Mouse (Mus musculus) liver, embryonic 15.5 days (tissue): ENCODE results near the gene Serpina12. TPM values are rescaled to one million over a fixed set of nuclear protein-coding genes. Genes with fewer than 3 reads are reported as not detected.

Experiments used
- ATAC-seq: fragments of 200-750 bp; cut with Nextera tagmentation; 2 replicates; pipeline ENCODE4 v1.8.0; 2017; ENCODE audit warnings: moderate number of reproducible peaks, mild to moderate bottlenecking, moderate library complexity; ENCODE audit not compliant: insufficient read depth
- H3K27ac ChIP-seq: fragments of 300-500 bp; sonication (generic); replicated peaks from 2 replicates; pipeline ENCODE4 v1.5.1; 2015; ENCODE audit warnings: mild to moderate bottlenecking, inconsistent platforms
- H3K27me3 ChIP-seq: fragments of 300-500 bp; sonication (generic); 2 replicates; pipeline ENCODE4 v1.6.1; 2015; ENCODE audit warnings: mild to moderate bottlenecking, inconsistent platforms
- H3K36me3 ChIP-seq: fragments of 300-500 bp; sonication (generic); replicated peaks from 2 replicates; pipeline ENCODE4 v1.6.1; 2015; ENCODE audit warnings: moderate library complexity, mild to moderate bottlenecking, inconsistent platforms
- H3K4me1 ChIP-seq: fragments of 300-500 bp; sonication (generic); replicated peaks from 2 replicates; pipeline ENCODE4 v1.6.1; 2015; ENCODE audit warnings: inconsistent platforms
- H3K4me2 ChIP-seq: fragments of 300-500 bp; sonication (generic); 2 replicates; pipeline ENCODE4 v1.6.1; 2015; ENCODE audit warnings: moderate library complexity, mild to moderate bottlenecking, inconsistent platforms
- H3K4me3 ChIP-seq: fragments of 300-500 bp; sonication (generic); replicated peaks from 2 replicates; pipeline ENCODE4 v1.5.1; 2015; ENCODE audit warnings: mild to moderate bottlenecking, inconsistent platforms
- H3K9ac ChIP-seq: fragments of 300-500 bp; sonication (generic); 2 replicates; pipeline ENCODE4 v1.6.1; 2015; ENCODE audit warnings: moderate library complexity, mild to moderate bottlenecking, inconsistent platforms
- H3K9me3 ChIP-seq: fragments of 300-500 bp; sonication (generic); replicated peaks from 2 replicates; pipeline ENCODE4 v1.6.1; 2016; ENCODE audit warnings: inconsistent platforms
- WGBS: fragments of 180-500 bp; shearing (Covaris S2); methylation state at CpG from one replicate; pipeline ENCODE4 v1.1.7; 2015; ENCODE audit warnings: mixed read lengths; ENCODE audit not compliant: insufficient replicate concordance; 5-methylcytosine and 5-hydroxymethylcytosine counted together
- polyA plus RNA-seq: library from polyadenylated mRNA; unstranded; fragments of >200 nt; fragmentation: Nextera tagmentation; extraction: Ambion mirVana; gene quantifications from 2 replicates; pipeline ENCODE4 v1.2.1, GENCODE M21; 2015

The Serpina12 gene
- polyA plus RNA-seq, 1 experiment from 2014 or later = 0.08 TPM

GRCm38 (mm10) chr12:104004689-104005088 lies 39.6 kb downstream of the Serpina12 start:
- no peaks in the 10 kb centered on the region for H3K36me3 ChIP-seq
- H3K27me3 ChIP-seq = no peaks in the 10 kb centered on the region
- H3K4me1 ChIP-seq = no peaks in the 10 kb centered on the region; the same call in 1 of the 2 replicates
- ATAC-seq = no peak
- WGBS = 55% methylated on average over 5 of the region's 5 CpGs
- H3K27ac ChIP-seq = no peak overlapping the region
- no peak overlapping the region for H3K9ac ChIP-seq
- no peaks in the 10 kb centered on the region for H3K9me3 ChIP-seq
- no peak overlapping the region for H3K4me3 ChIP-seq
- H3K4me2 ChIP-seq = no peak overlapping the region

- no peak overlapping the region for H3K4me3 ChIP-seq
- no peak overlapping the region for H3K27ac ChIP-seq
- H3K9me3 ChIP-seq = no peaks in the 10 kb centered on the region
- no peaks in the 10 kb centered on the region for H3K27me3 ChIP-seq
- no peaks in the 10 kb centered on the region; the same call in 1 of the 2 replicates for H3K4me1 ChIP-seq
- no peak overlapping the region for H3K9ac ChIP-seq
- no peak overlapping the region for H3K4me2 ChIP-seq
- no peaks in the 10 kb centered on the region for H3K36me3 ChIP-seq
- ATAC-seq = no peak
- WGBS = 23% methylated on average over 4 of the region's 4 CpGs
Measured at GRCm38 (mm10) chr12:104003238-104003612, 41.0 kb downstream of the Serpina12 start.

- no peak overlapping the region for H3K4me2 ChIP-seq
- no peaks in the 10 kb centered on the region for H3K27me3 ChIP-seq
- 52% methylated on average over 10 of the region's 10 CpGs for WGBS
Measured at GRCm38 (mm10) chr12:104002569-104003237, 41.5 kb downstream of the Serpina12 start.

GRCm38 (mm10) chr12:104000594-104000993 lies 43.6 kb downstream of the Serpina12 start:
- Histone ChIP-seq H3K4me1 (no peaks in the 10 kb centered on the region; the same call in 1 of the 2 replicates), H3K4me3 (no peak overlapping the region), H3K27me3 (no peaks in the 10 kb centered on the region), H3K9me3 (no peaks in the 10 kb centered on the region), H3K9ac (no peak overlapping the region), H3K36me3 (no peaks in the 10 kb centered on the region), H3K27ac (no peak overlapping the region), H3K4me2 (no peak overlapping the region)
- WGBS = 63% methylated on average over 3 of the region's 3 CpGs
- ATAC-seq = no peak

More at GRCm38 (mm10) chr12:104002569-104003237, 41.5 kb downstream of the Serpina12 start:
- Histone ChIP-seq H3K9ac (no peak overlapping the region), H3K27ac (no peak overlapping the region), H3K36me3 (no peaks in the 10 kb centered on the region), H3K4me1 (no peaks in the 10 kb centered on the region; the same call in 1 of the 2 replicates), H3K9me3 (no peaks in the 10 kb centered on the region), H3K4me3 (no peak overlapping the region)
- no peak for ATAC-seq

GRCm38 (mm10) chr12:103999611-104000010 lies 44.6 kb downstream of the Serpina12 start:
- Histone ChIP-seq H3K4me2 (no peak overlapping the region), H3K4me1 (no peaks in the 10 kb centered on the region; the same call in 1 of the 2 replicates), H3K27me3 (no peaks in the 10 kb centered on the region), H3K27ac (no peak overlapping the region), H3K9me3 (no peaks in the 10 kb centered on the region), H3K9ac (no peak overlapping the region), H3K36me3 (no peaks in the 10 kb centered on the region), H3K4me3 (no peak overlapping the region)
- no peak for ATAC-seq
- WGBS = 71% methylated on average over 8 of the region's 8 CpGs

- no peaks in the 10 kb centered on the region for H3K27me3 ChIP-seq
- H3K9me3 ChIP-seq = no peaks in the 10 kb centered on the region
- H3K36me3 ChIP-seq = no peaks in the 10 kb centered on the region
- ATAC-seq = no peak
- no peak overlapping the region for H3K4me2 ChIP-seq
- no peak overlapping the region for H3K27ac ChIP-seq
- no peak overlapping the region for H3K4me3 ChIP-seq
- 58% methylated on average over 2 of the region's 2 CpGs for WGBS
- H3K4me1 ChIP-seq = no peaks in the 10 kb centered on the region
- H3K9ac ChIP-seq = no peak overlapping the region
Measured at GRCm38 (mm10) chr12:103996513-103996912, 47.7 kb downstream of the Serpina12 start.

GRCm38 (mm10) chr12:103995292-103996072 lies 48.8 kb downstream of the Serpina12 start:
- no peak overlapping the region for H3K27ac ChIP-seq
- WGBS = 32% methylated on average over 5 of the region's 5 CpGs
- H3K9ac ChIP-seq = no peak overlapping the region
- ATAC-seq = no peak
- H3K9me3 ChIP-seq = no peaks in the 10 kb centered on the region
- no peaks in the 10 kb centered on the region for H3K36me3 ChIP-seq
- H3K27me3 ChIP-seq = no peaks in the 10 kb centered on the region
- H3K4me3 ChIP-seq = no peak overlapping the region
- no peak overlapping the region for H3K4me2 ChIP-seq
- no peaks in the 10 kb centered on the region for H3K4me1 ChIP-seq

GRCm38 (mm10) chr12:103992945-103993344 lies 51.3 kb downstream of the Serpina12 start:
- no peaks in the 10 kb centered on the region for H3K9me3 ChIP-seq
- H3K4me2 ChIP-seq = no peak overlapping the region
- no peak overlapping the region for H3K9ac ChIP-seq
- H3K4me1 ChIP-seq = no peaks in the 10 kb centered on the region; the same call in 1 of the 2 replicates
- 40% methylated on average over 7 of the region's 7 CpGs for WGBS
- no peak for ATAC-seq
- H3K36me3 ChIP-seq = no peaks in the 10 kb centered on the region
- no peak overlapping the region for H3K27ac ChIP-seq
- no peak overlapping the region for H3K4me3 ChIP-seq
- no peaks in the 10 kb centered on the region for H3K27me3 ChIP-seq

GRCm38 (mm10) chr12:103989857-103990256 lies 54.4 kb downstream of the Serpina12 start, which contains the start of gene Serpina11:
Gene Serpina11 (minus strand): TSS chr12:103989957.
- H3K36me3 ChIP-seq = no peaks in the 10 kb centered on the region
- H3K4me3 ChIP-seq = no peak within 1 kb of the TSS
- H3K4me2 ChIP-seq = no peak within 1 kb of the TSS; the same call in 1 of the 2 replicates
- peak within 1 kb of the TSS; percentile 73 for H3K27ac ChIP-seq
- no peaks in the 10 kb centered on the region; the same call in 1 of the 2 replicates for H3K4me1 ChIP-seq
- H3K9ac ChIP-seq = no peak within 1 kb of the TSS
- no peaks in the 10 kb centered on the region for H3K27me3 ChIP-seq
- no peaks in the 10 kb centered on the region for H3K9me3 ChIP-seq
- WGBS = 59% methylated on average over 6 of the region's 6 CpGs
- no peak for ATAC-seq

- peak overlapping the region; percentile 67 for H3K27ac ChIP-seq
- H3K9ac ChIP-seq = no peak overlapping the region
- no peak overlapping the region for H3K4me3 ChIP-seq
- H3K36me3 ChIP-seq = no peaks in the 10 kb centered on the region
- ATAC-seq = no peak
- H3K9me3 ChIP-seq = no peaks in the 10 kb centered on the region
- WGBS = 40% methylated on average over 2 of the region's 2 CpGs
- H3K27me3 ChIP-seq = no peaks in the 10 kb centered on the region
- no peak overlapping the region; the same call in 1 of the 2 replicates for H3K4me2 ChIP-seq
- H3K4me1 ChIP-seq = no peaks in the 10 kb centered on the region; the same call in 1 of the 2 replicates
Measured at GRCm38 (mm10) chr12:103989514-103989767, 54.8 kb downstream of the Serpina12 start.

- no peaks in the 10 kb centered on the region; the same call in 1 of the 2 replicates for H3K4me1 ChIP-seq
- ATAC-seq = peak; percentile 69; the same call in 1 of the 2 replicates
- H3K4me3 ChIP-seq = no peak overlapping the region
- no peak overlapping the region; the same call in 1 of the 2 replicates for H3K4me2 ChIP-seq
- 36% methylated on average over 14 of the region's 14 CpGs for WGBS
- H3K36me3 ChIP-seq = no peaks in the 10 kb centered on the region
- H3K9ac ChIP-seq = no peak overlapping the region
- no peaks in the 10 kb centered on the region for H3K9me3 ChIP-seq
- peak overlapping the region; percentile 73 for H3K27ac ChIP-seq
- H3K27me3 ChIP-seq = no peaks in the 10 kb centered on the region
Measured at GRCm38 (mm10) chr12:103988754-103989513, 55.3 kb downstream of the Serpina12 start.
